Mouse (Mus musculus) thymus, postnatal 25 days (tissue): ENCODE results near the gene E130116L18Rik.
A peak's percentile ranks its signal among the peaks of the same experiment; 100 is the strongest.
"Not testable (repeated sequence)": the region's sequence is repeated elsewhere in the genome, so short reads cannot be mapped to it uniquely, and the experiment has no call there.

Experiments
- DNase-seq: peaks from one replicate; pipeline ENCODE4 v3.0.0; 2022

The E130116L18Rik gene

DNA sequence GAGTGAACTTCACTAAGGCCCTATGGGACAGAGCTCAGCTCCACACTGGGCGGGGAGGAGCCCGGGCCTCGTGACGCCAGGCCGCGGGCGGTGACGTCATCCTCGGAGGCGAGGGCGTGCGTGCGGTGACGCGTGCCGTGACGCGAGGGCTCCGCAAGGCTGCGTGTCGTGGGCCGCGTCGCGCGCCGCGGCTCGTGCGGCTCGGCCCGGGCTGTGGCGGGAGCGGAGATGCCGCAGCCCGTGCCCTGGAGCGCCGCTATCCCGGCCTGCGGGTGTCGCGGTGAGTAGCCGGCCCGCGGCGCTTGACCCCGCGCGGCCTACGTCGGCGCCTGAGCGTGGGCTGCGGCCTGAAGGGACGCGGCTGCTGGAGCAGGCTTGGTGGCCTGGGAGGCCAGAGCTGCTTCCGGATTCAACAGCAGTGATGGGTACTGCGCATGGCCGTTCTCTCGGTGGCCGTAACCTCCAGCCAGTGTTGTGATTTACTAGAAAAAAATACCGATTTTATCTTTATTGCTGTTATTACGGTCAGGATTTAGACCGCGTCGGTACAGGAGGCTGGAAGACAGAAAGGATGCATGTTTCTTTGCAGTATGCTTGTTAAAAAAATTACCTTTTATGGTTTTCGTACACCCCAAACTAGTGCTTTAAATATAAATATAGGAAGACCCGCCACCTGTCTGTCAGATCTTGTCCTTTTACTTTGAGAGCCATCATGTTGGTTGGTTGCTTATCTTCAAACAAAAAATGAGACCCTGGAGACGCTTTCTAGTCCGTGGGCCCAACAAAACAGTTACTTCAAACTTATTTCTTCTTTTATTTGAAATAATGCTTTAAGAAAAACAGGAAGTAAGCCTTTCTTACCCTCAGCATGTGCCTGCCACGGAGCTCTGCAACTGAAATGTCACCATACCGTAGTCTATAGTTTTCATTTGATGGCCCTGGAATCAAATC lies at the start of gene E130116L18Rik:
E130116L18Rik (minus strand) TSS at position 402 of the 951 bp plus-strand sequence.
- peak; percentile 84 for DNase-seq

GRCm38 (mm10) chr5:25268258-25268888 lies 45.4 kb upstream of the E130116L18Rik start:
- DNase-seq, result no peak

- DNase-seq, result no peak
Observed at GRCm38 (mm10) chr5:25262266-25262665, 39.3 kb upstream of the E130116L18Rik start.

GRCm38 (mm10) chr5:25261452-25261851 lies 38.5 kb upstream of the E130116L18Rik start:
- no peak for DNase-seq

GRCm38 (mm10) chr5:25256686-25257085 lies 33.7 kb upstream of the E130116L18Rik start:
- DNase-seq, result no peak

DNA sequence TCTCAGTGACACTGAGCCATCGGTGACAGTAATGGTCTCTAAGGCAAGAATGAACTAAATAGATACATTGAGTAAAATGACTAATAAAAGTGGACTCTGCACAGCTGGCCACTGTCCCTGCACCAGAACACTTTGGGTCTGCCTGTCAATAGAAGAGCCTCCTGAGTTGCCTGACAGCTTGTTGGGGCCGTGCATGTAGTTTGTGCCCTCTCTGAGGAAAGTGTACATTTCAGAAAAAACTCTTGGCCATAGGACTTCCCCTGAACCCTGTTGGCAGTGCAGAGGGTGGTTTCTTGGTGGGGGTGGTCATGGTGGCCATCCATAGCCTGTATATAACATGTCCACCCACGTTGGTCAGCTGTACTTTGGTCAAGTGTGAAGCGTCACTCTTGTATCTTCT lies 31.5 kb upstream of the E130116L18Rik start:
- no peak for DNase-seq

- DNase-seq, result no peak
Observed at GRCm38 (mm10) chr5:25252825-25253544, 30.0 kb upstream of the E130116L18Rik start.

DNA sequence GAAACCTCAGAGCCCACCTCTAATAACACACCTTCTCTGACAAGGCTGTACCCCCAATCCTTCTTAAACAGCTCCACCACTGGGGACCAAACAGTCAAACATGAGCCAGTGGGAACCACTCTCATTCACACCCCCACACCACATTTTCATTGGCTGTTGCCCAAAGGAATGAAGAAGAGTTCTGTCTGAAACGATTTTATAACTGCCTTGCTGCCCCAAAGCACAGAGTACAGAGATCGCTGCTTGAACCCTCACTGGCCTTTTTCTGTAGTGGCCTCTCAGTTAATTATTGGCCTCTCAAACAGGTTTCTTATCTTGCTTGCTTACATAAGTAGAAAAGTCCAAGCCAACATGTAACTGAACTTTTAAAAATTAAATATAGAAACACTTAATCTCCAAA lies 29.5 kb upstream of the E130116L18Rik start:
- no peak for DNase-seq

- no peak for DNase-seq
Observed at GRCm38 (mm10) chr5:25247036-25247435, 24.1 kb upstream of the E130116L18Rik start.

- no peak for DNase-seq
Observed at GRCm38 (mm10) chr5:25246473-25246865, 23.5 kb upstream of the E130116L18Rik start.

GRCm38 (mm10) chr5:25245806-25246472 lies 23.0 kb upstream of the E130116L18Rik start:
- DNase-seq, result no peak

GRCm38 (mm10) chr5:25243101-25243500 lies 20.1 kb upstream of the E130116L18Rik start:
- DNase-seq, result no peak

DNA sequence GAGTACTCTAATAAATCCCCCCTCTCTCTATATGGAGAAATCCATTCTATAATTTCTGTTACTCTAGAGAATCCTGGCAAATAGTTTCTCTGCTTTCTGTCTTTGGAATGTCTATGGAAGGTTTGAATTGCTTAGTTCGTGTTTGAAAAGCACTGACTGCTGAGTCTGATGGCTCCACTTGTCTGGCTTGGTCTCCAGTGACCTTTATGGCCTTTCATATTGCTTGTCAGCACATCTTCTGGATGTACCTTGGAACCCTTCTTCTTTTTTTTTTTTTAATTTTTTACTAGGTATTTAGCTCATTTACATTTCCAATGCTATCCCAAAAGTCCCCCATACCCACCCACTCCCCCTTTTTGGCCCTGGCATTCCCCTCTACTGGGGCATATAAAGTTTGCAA lies 1.4 kb upstream of the E130116L18Rik start:
- DNase-seq, result not testable (repeated sequence)

DNA sequence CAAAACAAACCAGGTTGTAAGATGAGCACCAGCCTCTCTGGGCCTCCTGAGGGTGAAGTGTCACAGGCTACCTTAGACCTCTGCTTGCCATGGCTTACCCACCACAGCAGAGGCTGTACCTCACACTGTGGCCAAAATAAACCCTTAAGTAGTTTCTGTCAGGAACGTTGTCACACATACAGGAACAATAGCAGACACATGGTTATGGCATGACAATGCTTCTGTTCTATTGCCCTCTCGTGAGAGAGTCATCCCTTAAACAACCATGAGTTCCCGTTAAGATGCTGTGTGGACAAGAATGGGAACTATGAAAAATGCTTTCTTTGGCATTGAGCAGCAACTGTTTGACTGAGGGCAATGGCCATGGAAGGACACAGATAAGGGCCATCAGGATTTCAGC lies 1.3 kb downstream of the E130116L18Rik start, which contains the start of gene Galnt11:
Galnt11 (plus strand) TSS at position 301 of the 400 bp plus-strand sequence.
- DNase-seq, result no peak

GRCm38 (mm10) chr5:25215006-25215405 lies 7.9 kb downstream of the E130116L18Rik start:
- no peak for DNase-seq

- DNase-seq, result not testable (repeated sequence)
Observed at GRCm38 (mm10) chr5:25213216-25213615, 9.7 kb downstream of the E130116L18Rik start.

- DNase-seq, result no peak
Observed at GRCm38 (mm10) chr5:25211872-25212271, 11.1 kb downstream of the E130116L18Rik start.

- no peak for DNase-seq
Observed at GRCm38 (mm10) chr5:25190521-25190920, 32.4 kb downstream of the E130116L18Rik start.

DNA sequence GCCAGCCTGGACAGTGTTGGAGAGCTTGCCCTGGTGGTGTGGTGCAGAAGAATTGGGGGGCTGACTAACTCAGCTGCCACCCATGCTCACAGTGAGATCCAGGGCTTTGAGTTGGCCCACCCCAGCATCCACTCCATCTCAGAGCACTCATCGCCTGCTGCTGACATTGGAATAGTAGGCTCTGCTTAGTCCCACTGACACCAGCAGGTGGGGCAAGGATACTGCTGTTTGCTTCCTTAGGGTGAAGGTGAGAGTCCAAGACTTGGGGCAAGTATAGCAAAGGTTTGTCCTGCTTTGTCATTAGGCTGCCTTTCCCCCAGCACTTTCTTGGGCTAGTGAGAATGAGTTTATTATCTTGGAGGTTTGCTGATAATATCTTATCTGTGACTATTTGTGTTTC lies 34.2 kb downstream of the E130116L18Rik start:
- peak; percentile 22 for DNase-seq

DNA sequence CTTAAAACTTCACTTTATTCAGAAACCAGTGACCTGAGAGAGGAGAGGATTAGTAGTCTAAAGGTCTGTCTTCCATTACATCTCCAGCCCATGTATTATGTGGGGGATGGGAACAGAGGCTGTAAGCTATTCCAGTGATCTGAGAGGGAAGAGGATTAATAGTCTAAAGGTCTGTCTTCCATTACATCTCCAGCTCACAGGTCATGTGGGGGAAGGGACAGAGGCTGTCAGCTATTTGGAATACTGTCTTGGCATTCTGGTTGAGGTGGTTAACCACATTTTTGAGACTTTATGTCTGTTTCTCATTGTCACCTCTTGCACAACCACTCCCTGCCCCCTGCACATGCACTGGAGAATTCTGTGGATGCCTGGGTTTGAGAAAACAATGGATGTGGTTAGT lies 35.2 kb downstream of the E130116L18Rik start:
- DNase-seq, result no peak

DNA sequence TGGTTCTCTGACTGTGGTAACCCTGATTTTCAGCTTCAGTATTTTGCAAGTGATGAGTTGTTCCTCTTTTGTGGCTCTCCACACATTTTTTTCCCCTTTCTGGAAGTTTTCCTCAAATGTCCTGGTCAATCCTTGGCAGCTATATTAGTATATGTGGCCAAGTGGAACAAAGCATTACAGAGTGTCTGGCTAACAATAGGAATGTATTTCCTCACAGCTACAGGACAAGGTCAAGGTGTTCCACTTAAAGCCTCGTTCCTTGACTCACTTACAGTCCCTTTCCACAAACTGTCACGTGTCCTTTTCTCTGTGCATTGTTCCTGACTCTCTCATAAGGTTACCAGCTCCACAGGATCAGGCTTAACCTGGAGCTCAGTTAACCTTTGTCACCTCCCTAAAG lies 38.4 kb downstream of the E130116L18Rik start:
- no peak for DNase-seq

GRCm38 (mm10) chr5:25183595-25183994 lies 39.4 kb downstream of the E130116L18Rik start:
- no peak for DNase-seq
